In the genomic region with DNA sequence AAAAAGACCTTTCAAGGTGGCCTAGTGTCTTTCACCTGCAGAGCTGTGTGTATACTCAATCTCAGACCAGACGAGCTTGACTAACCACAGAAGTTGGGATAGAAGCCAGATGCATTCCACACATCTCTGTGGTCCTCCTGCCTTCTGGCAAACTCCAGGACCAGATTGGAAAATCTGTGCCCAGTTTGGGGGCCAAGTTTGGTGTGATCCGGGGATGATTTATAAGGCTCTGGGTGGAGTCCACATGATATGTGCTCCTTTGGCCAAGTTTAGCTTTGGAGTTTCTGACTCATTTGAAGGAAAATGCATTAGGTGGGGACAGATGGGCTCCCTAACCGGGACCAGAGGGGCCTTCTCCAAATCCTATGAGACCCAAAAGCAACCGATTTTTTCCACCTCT, we compare ENCODE assay signal across 20 mouse cellular contexts.
DNase-seq lines count a peak whose midpoint lies in the region; ATAC-seq and TF ChIP-seq lines count a peak whose summit lies in the region.
"Had no signal": no experiment of that assay in that cellular context is flagged by ENCODE, and none has a peak within 500 bp of the region (broad histone marks: within the 10 kb centered on the region; RNA-seq: fewer than 3 reads in every experiment).

No protein-coding gene starts in this region.

- TF ChIP-seq POLR2A in embryonic fibroblast, embryonic 13.5 days (IDR thresholded peaks at IDR 0.05; ENCODE audit: low read depth, low read length) = no peak

- H3K36me3 ChIP-seq in forebrain, embryonic 14.5 days (ENCODE audit: control insufficient read depth, insufficient read depth, low read length) = no peaks in the 10 kb centered on the region
- H3K36me3 ChIP-seq in forebrain, embryonic 11.5 days (ENCODE audit: control insufficient read depth, insufficient read depth, low read length) = no peaks in the 10 kb centered on the region
- H3K36me3 ChIP-seq: embryonic facial prominence, embryonic 13.5 days; forebrain, embryonic 12.5 days; G1E; heart, embryonic 13.5 days; midbrain, embryonic 10.5 days had no signal

- 73% methylated on average over 4 of the region's 4 CpGs for WGBS in forebrain, embryonic 14.5 days
- WGBS in forebrain, embryonic 11.5 days = 87% methylated on average over 4 of the region's 4 CpGs

- no peak for TF ChIP-seq CTCF in embryonic fibroblast, embryonic 13.5 days (IDR thresholded peaks at IDR 0.05; ENCODE audit: borderline replicate concordance, insufficient read depth, low read length)

- no peaks in the 10 kb centered on the region for H3K4me1 ChIP-seq in forebrain, embryonic 14.5 days (ENCODE audit: control insufficient read depth, insufficient read depth, low read length)
- no peaks in the 10 kb centered on the region for H3K4me1 ChIP-seq in forebrain, embryonic 11.5 days (replicated peaks; ENCODE audit: control insufficient read depth, insufficient read depth, low read length)
- H3K4me1 ChIP-seq in embryonic fibroblast, embryonic 13.5 days (ENCODE audit: control insufficient read depth, insufficient read depth, low read length) = no peaks in the 10 kb centered on the region
- H3K4me1 ChIP-seq: heart, embryonic 13.5 days; midbrain, embryonic 10.5 days had no signal

- intact Hi-C loops in left cerebral cortex, postnatal 4 days (cut with DNase I) = no loop called here
- intact Hi-C loops in left cerebral cortex, postnatal 25 days (cut with DNase I) = loop anchor here (10.0 kb wide), 1 partner anchor 437 kb away; no protein-coding TSS in a partner anchor

- no peaks in the 10 kb centered on the region for H3K9me3 ChIP-seq in forebrain, embryonic 14.5 days (replicated peaks; ENCODE audit: control insufficient read depth, low read length)
- H3K9me3 ChIP-seq in forebrain, embryonic 11.5 days (ENCODE audit: control insufficient read depth, low read length) = no peaks in the 10 kb centered on the region
- H3K9me3 ChIP-seq: embryonic facial prominence, embryonic 13.5 days; forebrain, embryonic 12.5 days; G1E; heart, embryonic 13.5 days; midbrain, embryonic 10.5 days had no signal

- H3K4me3 ChIP-seq in forebrain, embryonic 14.5 days (ENCODE audit: low read depth, low read length) = no peak overlapping the region
- no peak overlapping the region for H3K4me3 ChIP-seq in forebrain, embryonic 11.5 days (ENCODE audit: low read depth, low read length)
- no peak overlapping the region for H3K4me3 ChIP-seq in embryonic fibroblast, embryonic 13.5 days (ENCODE audit: insufficient read depth, low read length)
- H3K4me3 ChIP-seq: embryonic facial prominence, embryonic 13.5 days; forebrain, embryonic 12.5 days; heart, embryonic 13.5 days; left cerebral cortex, adult 2 months; midbrain, embryonic 10.5 days had no signal

- no peak for ATAC-seq in forebrain, embryonic 14.5 days
- no peak for ATAC-seq in forebrain, embryonic 11.5 days (replicated peaks; ENCODE audit: low FRiP score)
- ATAC-seq: CD4-positive, CD25-positive, alpha-beta regulatory T cell, adult 4 months had no signal

- peak; percentile 23 for DNase-seq in forebrain, embryonic 14.5 days (ENCODE audit: low spot score)
- no peak for DNase-seq in forebrain, embryonic 11.5 days (ENCODE audit: low spot score)
- DNase-seq in left cerebral cortex, postnatal 4 days = peak; percentile 55
- DNase-seq in left cerebral cortex, adult 18-20 months (ENCODE audit: low spot score in 2 of 2) = no peak
- DNase-seq in Muller cell, postnatal 12 days (ENCODE audit: inconsistent ontology term) = peak; percentile 94
- DNase-seq in c-Kit-positive CD71-positive TER-119-positive erythroid progenitor cells, embryonic 14.5 days (ENCODE audit: low spot score) = no peak
- no peak for DNase-seq in left cerebral cortex, postnatal 25 days (ENCODE audit: low spot score in 2 of 2)
- DNase-seq: adrenal gland, adult 8-10 months; heart, adult 11 months; heart, postnatal 36 days; lung, postnatal 36 days; thymus, postnatal 4 days had no signal

- no peak overlapping the region for H3K27ac ChIP-seq in forebrain, embryonic 14.5 days (ENCODE audit: low read depth, low read length)
- H3K27ac ChIP-seq in forebrain, embryonic 11.5 days (ENCODE audit: low read depth, low read length) = no peak overlapping the region
- peak overlapping the region; percentile 59 for H3K27ac ChIP-seq in embryonic fibroblast, embryonic 13.5 days (ENCODE audit: insufficient read depth, low read length)
- H3K27ac ChIP-seq: embryonic facial prominence, embryonic 13.5 days; forebrain, embryonic 12.5 days; heart, embryonic 13.5 days; left cerebral cortex, adult 2 months; midbrain, embryonic 10.5 days had no signal

- no peak overlapping the region for H3K9ac ChIP-seq in forebrain, embryonic 14.5 days (ENCODE audit: low read length)
- no peak overlapping the region for H3K9ac ChIP-seq in forebrain, embryonic 11.5 days (ENCODE audit: low read length)
- H3K9ac ChIP-seq: embryonic facial prominence, embryonic 13.5 days; forebrain, embryonic 12.5 days; heart, embryonic 13.5 days had no signal

- no peaks in the 10 kb centered on the region for H3K27me3 ChIP-seq in forebrain, embryonic 14.5 days (replicated peaks; ENCODE audit: control insufficient read depth, insufficient read depth, low read length)
- no peaks in the 10 kb centered on the region for H3K27me3 ChIP-seq in forebrain, embryonic 11.5 days (ENCODE audit: control insufficient read depth, insufficient read depth, low read length)
- H3K27me3 ChIP-seq: embryonic facial prominence, embryonic 13.5 days; forebrain, embryonic 12.5 days; heart, embryonic 13.5 days had no signal

- no peak overlapping the region for H3K4me2 ChIP-seq in forebrain, embryonic 14.5 days (ENCODE audit: low read length)
- H3K4me2 ChIP-seq in forebrain, embryonic 11.5 days (ENCODE audit: low read depth, low read length, severe bottlenecking) = no peak overlapping the region
- H3K4me2 ChIP-seq: embryonic facial prominence, embryonic 13.5 days; forebrain, embryonic 12.5 days; heart, embryonic 13.5 days had no signal

Comparison
In these comparisons a context has a peak if more than half of its experiments do, and no peak if none do; other contexts are left out.
1. DNase-seq: peak in forebrain, embryonic 14.5 days (single experiment), left cerebral cortex, postnatal 4 days (single experiment) and Muller cell, postnatal 12 days (single experiment); none in forebrain, embryonic 11.5 days (single experiment), left cerebral cortex, adult 18-20 months (0 of 2), c-Kit-positive CD71-positive TER-119-positive erythroid progenitor cells, embryonic 14.5 days (single experiment) and left cerebral cortex, postnatal 25 days (0 of 2).